ENCODE assay signal across 8 mouse cellular contexts in genomic region chr9:120539662-120540251, GRCm38 (mm10). TPM values are rescaled to one million over a fixed set of nuclear protein-coding genes. Genes with fewer than 3 reads are reported as not detected.
DNase-seq lines count a peak whose midpoint lies in the region; ATAC-seq and TF ChIP-seq lines count a peak whose summit lies in the region.

Entpd3 (plus strand) TSS chr9:120539818.

- no peaks in the 10 kb centered on the region for H3K36me3 ChIP-seq in spleen, adult 2 months (ENCODE audit: control insufficient read depth, insufficient read depth, low read length)
- H3K36me3 ChIP-seq in heart, embryonic 14.5 days (ENCODE audit: control insufficient read depth, insufficient read depth, low read length): no peaks in the 10 kb centered on the region
- H3K36me3 ChIP-seq in lung, embryonic 16.5 days (ENCODE audit: control insufficient read depth, insufficient read depth, low read length): no peaks in the 10 kb centered on the region

- no peak for TF ChIP-seq CTCF in spleen, adult 2 months (IDR thresholded peaks at IDR 0.05; ENCODE audit: extremely low read depth, insufficient read depth, insufficient read length, insufficient replicate concordance)

- 4% methylated on average over 31 of the region's 31 CpGs for WGBS in spleen, adult 2 months
- WGBS in heart, embryonic 14.5 days: 2% methylated on average over 31 of the region's 31 CpGs
- WGBS in lung, embryonic 16.5 days: 2% methylated on average over 30 of the region's 31 CpGs

- no peaks in the 10 kb centered on the region for H3K4me1 ChIP-seq in spleen, adult 2 months (ENCODE audit: control insufficient read depth, insufficient read depth, insufficient read length)
- 0 out of 4 replicates have a peak, but pooled peaks cover 0 to 2% of the 10 kb centered on the region in 2 experiments for H3K4me1 ChIP-seq in heart, embryonic 14.5 days (ENCODE audit: control insufficient read depth in 2 of 2, insufficient read depth in 2 of 2, low read length in 2 of 2)
- H3K4me1 ChIP-seq in lung, embryonic 16.5 days (replicated peaks; ENCODE audit: control insufficient read depth, insufficient read depth, low read length): peaks cover 15% of the 10 kb centered on the region

- H3K9me3 ChIP-seq in heart, embryonic 14.5 days (ENCODE audit: control insufficient read depth, low read length): no peaks in the 10 kb centered on the region
- no peaks in the 10 kb centered on the region for H3K9me3 ChIP-seq in lung, embryonic 16.5 days (ENCODE audit: control insufficient read depth, low read length)

- no peak within 1 kb of the TSS for H3K27ac ChIP-seq in spleen, adult 2 months (ENCODE audit: insufficient read depth, low read length)
- H3K27ac ChIP-seq in heart, embryonic 14.5 days (replicated peaks in 1 of 2; ENCODE audit: control insufficient read depth in 1 of 2, insufficient read depth in 1 of 2, low read depth in 2 of 2, low read length in 2 of 2): no peak within 1 kb of the TSS
- peak within 1 kb of the TSS; percentile 43; the same call in 1 of the 2 replicates for H3K27ac ChIP-seq in lung, embryonic 16.5 days (ENCODE audit: low read length)

- peak within 1 kb of the TSS; percentile 50 for H3K9ac ChIP-seq in heart, embryonic 14.5 days (ENCODE audit: low read length)
- H3K9ac ChIP-seq in lung, embryonic 16.5 days (ENCODE audit: low read length): peak within 1 kb of the TSS; percentile 65

- peaks cover 6% of the 10 kb centered on the region for H3K27me3 ChIP-seq in spleen, adult 2 months (ENCODE audit: control insufficient read depth, insufficient read depth, low read length)
- H3K27me3 ChIP-seq in heart, embryonic 14.5 days (ENCODE audit: control insufficient read depth, insufficient read depth, low read length): peaks cover 27% of the 10 kb centered on the region
- peaks cover 8% of the 10 kb centered on the region; the same call in 1 of the 2 replicates for H3K27me3 ChIP-seq in lung, embryonic 16.5 days (ENCODE audit: control insufficient read depth, insufficient read depth, low read depth, low read length)

- no peak for DNase-seq in spleen, adult 2 months (ENCODE audit: low read depth in 1 of 2, low spot score in 2 of 2)
- DNase-seq in spleen, postnatal 14 days (ENCODE audit: low spot score in 2 of 2): no peak
- peak; percentile 5 for DNase-seq in cerebellum, adult 8-10 months
- peak; percentile 4 to 32 for DNase-seq in kidney, postnatal 25 days
- peak; percentile 43 to 53 for DNase-seq in right cerebral cortex, postnatal 10 days (ENCODE audit: low spot score in 2 of 2)
- DNase-seq in B cell, adult 2 months: no peak

- TF ChIP-seq POLR2A in spleen, adult 2 months (IDR thresholded peaks at IDR 0.05; ENCODE audit: low read depth, low read length): no peak

- H3K4me2 ChIP-seq in heart, embryonic 14.5 days (ENCODE audit: low read length): peak within 1 kb of the TSS; percentile 87
- H3K4me2 ChIP-seq in lung, embryonic 16.5 days (ENCODE audit: low read depth, low read length): peak within 1 kb of the TSS; percentile 70

- ATAC-seq in heart, embryonic 14.5 days (ENCODE audit: insufficient number of reproducible peaks, insufficient read depth, low FRiP score, low read depth): no peak
- peak; percentile 15; the same call in 1 of the 2 replicates for ATAC-seq in lung, embryonic 16.5 days (ENCODE audit: low read depth)

- 0 out of 2 replicates have a peak within 1 kb of the TSS, but pooled peaks have one; percentile 13 for H3K4me3 ChIP-seq in spleen, adult 2 months (ENCODE audit: extremely low read depth, insufficient read depth, insufficient read length)
- peak within 1 kb of the TSS; percentile 42 to 44 for H3K4me3 ChIP-seq in heart, embryonic 14.5 days (ENCODE audit: control insufficient read depth in 1 of 2, insufficient read depth in 1 of 2, low read depth in 1 of 2, low read length in 2 of 2)
- peak within 1 kb of the TSS; percentile 58 for H3K4me3 ChIP-seq in lung, embryonic 16.5 days (ENCODE audit: low read length)

RNA-seq across cellular contexts. Expression of gene Entpd3, which starts in this region (rescaled TPM):
- 0.15 and 0.20 TPM in 2 replicates for polyA plus RNA-seq in spleen, adult 2 months (2012; rRNA removed)
- 0.05 TPM in 1 of 2 replicates, not detected in the other for polyA plus RNA-seq in heart, embryonic 14.5 days (2014; fragmentation: Nextera tagmentation; extraction: Ambion mirVana)
- polyA plus RNA-seq in lung, embryonic 16.5 days (2015; fragmentation: Nextera tagmentation; extraction: Ambion mirVana): 9.3 and 10.8 TPM in 2 replicates

Comparison
In these comparisons a context has a peak if more than half of its experiments do, and no peak if none do; other contexts are left out.
1. DNase-seq: peak in cerebellum, adult 8-10 months (single experiment), kidney, postnatal 25 days (2 of 2) and right cerebral cortex, postnatal 10 days (2 of 2); none in spleen, adult 2 months (0 of 2), spleen, postnatal 14 days (0 of 2) and B cell, adult 2 months (0 of 2).
2. Peak in every context shown above with its lines, with median percentiles within 50 percentile points of each other: H3K4me3 ChIP-seq.